Mouse (Mus musculus): ENCODE data around the gene Olfr145. TPM values are rescaled to one million over a fixed set of nuclear protein-coding genes. Genes with fewer than 3 reads are reported as not detected.

Olfr145 gene
- polyA plus RNA-seq (2012; rRNA removed), result not detected in 2 replicates

DNA sequence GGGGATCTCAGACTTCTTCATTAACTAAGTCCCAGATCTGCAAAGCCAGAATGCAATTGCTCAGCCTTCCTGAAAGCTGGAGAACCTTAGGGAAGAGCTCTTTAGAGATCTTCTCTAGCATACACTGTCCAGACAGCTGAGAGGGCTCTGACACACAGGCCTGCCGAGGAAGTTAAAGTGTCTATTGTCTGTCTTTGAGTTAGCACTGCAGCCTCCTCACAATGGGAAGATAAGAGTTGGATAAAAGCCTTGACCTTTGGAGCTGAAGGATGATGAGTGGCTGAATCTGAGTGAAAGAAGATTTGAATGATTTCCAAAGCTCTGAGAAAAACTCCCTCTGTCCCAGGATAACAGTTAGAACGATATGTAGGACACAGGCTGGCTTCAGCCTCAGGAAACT is at the start of gene Olfr145:
Gene Olfr145 (plus strand): TSS at position 64 of the 400 bp plus-strand sequence.
- no peak for DNase-seq (ENCODE audit: low spot score)

DNA sequence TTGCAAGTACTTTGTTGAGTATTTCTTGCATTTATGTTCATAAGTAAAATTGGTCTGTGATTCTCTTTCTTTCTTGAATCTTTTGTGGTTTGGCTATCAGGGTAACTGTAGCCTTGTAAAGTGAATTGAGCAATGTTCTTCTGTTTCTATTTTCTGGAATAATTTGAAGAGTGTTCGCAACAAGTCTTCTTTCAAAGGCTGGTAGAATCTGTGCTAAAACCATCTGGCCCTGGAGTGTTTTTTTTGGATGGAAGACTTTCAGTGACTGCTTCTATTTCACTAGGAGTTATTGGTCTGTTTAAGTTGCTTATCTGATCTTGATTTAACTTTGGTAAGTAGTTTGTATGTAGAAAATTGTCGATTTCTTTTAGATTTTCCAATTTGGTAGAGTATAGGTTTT is 47.3 kb upstream of the Olfr145 start:
- no peak for DNase-seq (ENCODE audit: low spot score)

DNA sequence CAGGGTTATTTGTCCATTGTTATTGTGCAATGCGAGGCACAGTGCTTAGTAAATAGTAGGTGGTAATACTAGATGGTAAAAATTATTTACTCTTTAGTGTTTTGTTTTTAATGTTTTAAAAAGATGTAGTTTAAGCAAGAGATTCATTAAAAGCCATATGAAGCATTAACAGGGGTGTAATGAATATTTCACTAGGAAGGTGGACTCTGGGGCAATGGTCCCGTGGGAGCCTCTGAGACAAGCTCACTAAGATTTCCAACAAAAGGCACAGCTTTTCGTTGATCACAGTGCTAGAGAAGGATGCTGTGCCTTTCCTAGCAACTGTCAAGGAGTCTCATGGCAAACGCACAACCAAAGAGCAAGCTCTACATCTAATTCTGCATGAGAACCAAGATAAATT is 42.6 kb upstream of the Olfr145 start, which contains the start of gene Olfr877:
Gene Olfr877 (plus strand): TSS at position 301 of the 400 bp plus-strand sequence.
- DNase-seq (ENCODE audit: low spot score), result no peak

DNA sequence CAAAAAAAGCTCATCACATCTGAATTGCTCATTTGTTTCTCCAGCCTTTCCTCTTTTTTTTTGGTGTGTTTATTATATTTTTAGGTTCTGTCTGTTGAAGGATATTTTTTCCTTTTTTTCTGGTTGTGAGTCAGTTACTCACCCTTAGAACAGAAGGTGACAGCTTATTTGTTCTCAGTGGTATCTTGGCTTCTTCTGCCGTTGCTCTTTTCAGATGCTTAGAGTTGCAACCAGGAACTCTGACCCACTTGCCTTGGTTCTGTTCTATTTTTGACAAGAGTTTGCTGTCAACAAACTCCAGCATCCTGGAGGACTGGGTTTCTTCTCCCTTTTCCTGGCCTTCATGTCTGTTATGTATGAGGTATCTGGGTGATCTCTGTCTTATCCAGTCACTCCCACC is 33.2 kb upstream of the Olfr145 start:
- DNase-seq (ENCODE audit: low spot score), result no peak

- DNase-seq (ENCODE audit: low spot score), result no peak
Measured at GRCm38 (mm10) chr9:37870246-37870645, 26.3 kb upstream of the Olfr145 start.

DNA sequence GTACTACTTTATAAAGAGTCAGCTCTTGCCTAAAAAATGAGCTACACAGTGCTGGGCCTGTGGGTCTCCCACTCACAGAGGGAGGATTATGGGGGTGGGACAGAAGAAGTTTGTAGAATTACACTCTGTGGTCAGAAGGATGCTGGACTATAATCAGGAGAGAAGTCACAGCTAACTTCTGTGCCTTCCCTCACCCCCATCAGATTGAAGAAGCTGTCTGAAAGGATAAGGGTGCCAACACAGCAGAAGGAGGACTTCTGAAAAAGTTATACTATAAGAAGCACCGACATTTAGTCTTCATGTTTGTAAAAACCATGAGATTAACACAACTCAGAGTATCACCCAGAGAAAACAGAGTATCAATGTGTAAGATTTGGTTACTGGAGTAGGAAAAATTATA is 25.4 kb upstream of the Olfr145 start:
- DNase-seq (ENCODE audit: low spot score), result no peak

- DNase-seq (ENCODE audit: low spot score), result no peak
Measured at GRCm38 (mm10) chr9:37871536-37871935, 25.0 kb upstream of the Olfr145 start.

GRCm38 (mm10) chr9:37890960-37891359 is 5.6 kb upstream of the Olfr145 start:
- DNase-seq (ENCODE audit: low spot score), result no peak

GRCm38 (mm10) chr9:37905555-37905954 is 9.0 kb downstream of the Olfr145 start:
- no peak for DNase-seq (ENCODE audit: low spot score)

- DNase-seq (ENCODE audit: low spot score), result no peak
Measured at GRCm38 (mm10) chr9:37917540-37917939, 21.0 kb downstream of the Olfr145 start, which contains the start of gene Olfr878. Gene Olfr878, plus strand, starts transcription at chr9:37917840.

DNA sequence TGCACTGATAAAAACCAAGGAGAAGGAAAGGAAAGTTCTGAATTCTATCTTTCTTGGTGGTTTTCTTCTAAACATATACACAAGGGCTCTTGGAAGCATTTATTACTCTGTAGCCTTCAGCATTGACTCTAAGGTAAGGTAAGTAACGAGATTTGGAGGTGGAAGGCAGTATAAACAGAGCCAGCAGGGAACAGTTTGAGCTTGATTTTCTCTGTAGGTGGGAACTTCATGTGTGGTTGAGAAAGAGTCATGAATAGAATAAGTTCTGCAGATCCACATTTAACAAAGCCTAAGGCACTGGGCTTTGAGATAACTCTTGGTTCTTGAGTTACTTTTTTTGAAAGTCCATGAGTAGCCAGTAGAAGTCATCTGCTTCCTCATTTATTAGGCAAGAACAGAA is 21.5 kb downstream of the Olfr145 start:
- no peak for DNase-seq (ENCODE audit: low spot score)

DNA sequence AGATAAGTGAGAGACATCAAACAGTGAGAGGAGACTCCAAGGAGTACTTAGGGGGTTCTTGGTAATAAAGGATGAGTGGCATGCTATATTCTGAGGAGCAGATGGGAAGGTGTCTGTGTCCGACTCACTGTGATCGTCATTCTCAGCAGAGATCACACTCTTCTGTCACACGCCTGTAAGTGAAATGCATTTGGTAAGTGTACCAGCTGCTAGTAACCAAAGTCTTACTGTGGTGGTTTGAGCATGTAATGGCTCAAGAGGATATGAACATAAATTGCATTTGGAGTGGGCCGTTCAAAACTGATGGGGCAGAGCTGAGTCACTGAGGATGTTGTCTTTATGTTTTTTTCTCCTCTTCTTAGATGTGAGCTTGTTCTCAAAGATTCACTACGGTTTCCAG is 27.7 kb downstream of the Olfr145 start:
- no peak for DNase-seq (ENCODE audit: low spot score)

DNA sequence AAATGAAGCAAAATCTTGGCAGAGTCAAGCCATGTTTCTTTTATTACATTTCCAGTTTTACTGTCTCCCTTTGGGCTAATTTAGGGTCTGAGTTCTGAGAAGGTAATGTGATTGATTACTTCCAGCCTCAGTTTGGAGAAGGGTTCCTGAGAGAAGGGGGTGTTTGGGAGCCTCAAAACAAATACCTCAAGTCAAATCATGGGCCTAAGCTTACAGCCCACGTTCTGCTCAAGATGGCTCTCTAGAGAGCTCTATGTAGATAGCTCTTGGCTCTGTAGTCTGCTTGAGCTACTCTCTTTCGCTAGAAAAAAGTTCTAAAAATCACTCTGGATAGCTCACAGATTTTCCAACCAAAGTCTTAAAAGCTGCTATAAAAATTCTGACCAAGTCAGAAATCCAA is 28.9 kb downstream of the Olfr145 start:
- DNase-seq (ENCODE audit: low spot score), result no peak

DNA sequence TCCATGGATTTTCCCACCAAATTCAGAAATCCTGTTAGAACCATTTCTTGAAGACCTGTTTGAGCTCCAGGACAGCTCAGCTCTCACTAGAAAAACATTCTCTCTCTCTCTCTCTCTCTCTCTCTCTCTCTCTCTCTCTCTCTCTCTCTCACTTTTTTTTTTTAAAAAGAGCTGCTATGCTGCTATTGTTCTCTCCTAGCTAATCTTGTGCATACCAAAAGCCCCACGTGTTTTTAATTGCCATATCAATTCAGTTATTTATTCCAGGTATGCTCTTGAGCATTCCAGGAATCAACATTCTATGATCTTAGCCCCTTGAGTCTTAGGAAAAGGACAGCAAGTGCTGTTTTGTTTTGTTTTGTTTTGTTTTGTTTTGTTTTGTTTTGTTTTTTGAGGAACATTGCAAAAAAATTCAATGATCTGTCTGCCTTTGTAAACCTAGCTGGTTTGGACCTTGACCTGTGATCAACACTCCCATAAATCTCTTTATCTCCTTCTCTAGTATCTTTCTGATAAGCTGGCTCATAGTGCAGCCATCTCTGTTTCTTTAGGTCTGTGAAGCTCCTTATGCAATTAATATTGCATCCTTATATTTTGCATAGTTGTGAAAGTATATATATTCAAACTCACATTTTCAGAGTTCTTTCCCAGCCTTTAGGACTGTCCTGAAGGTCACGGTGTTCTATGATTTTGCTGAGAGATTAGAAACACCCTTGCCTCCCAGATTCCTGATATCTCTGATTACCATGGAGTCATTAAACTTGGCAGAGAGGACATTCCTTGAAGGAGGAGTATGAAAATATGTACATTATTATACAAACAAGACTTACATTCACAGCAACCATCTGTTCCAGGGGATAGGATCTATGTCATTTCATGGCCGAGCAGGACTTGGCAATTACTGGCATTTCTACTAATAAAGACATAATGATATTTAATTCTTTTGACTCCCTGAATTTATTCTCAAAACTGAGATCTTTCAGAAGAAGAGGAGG is 29.8 kb downstream of the Olfr145 start:
- DNase-seq (ENCODE audit: low spot score), result no peak

- DNase-seq (ENCODE audit: low spot score), result no peak
Measured at GRCm38 (mm10) chr9:37932519-37932918, 36.0 kb downstream of the Olfr145 start.

DNA sequence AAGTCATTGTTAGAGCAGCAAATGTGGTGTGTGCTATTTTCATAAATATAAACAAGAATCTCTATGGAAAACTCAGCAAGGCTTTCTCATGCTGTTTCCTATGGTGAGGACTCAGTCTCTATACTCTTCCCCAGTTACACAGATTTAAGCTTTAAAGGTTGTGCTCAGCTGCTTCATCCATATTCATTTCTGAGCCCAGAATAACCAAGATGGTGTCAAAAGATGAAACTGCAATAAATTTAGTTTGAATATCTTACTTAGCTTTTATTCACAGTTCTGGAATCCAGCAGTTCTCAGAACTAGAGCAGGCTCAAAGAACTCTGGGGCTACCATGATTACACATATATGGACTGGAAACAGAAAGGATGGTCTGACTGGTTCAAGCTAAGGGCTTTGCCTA is 37.6 kb downstream of the Olfr145 start:
- DNase-seq (ENCODE audit: low spot score), result no peak

DNA sequence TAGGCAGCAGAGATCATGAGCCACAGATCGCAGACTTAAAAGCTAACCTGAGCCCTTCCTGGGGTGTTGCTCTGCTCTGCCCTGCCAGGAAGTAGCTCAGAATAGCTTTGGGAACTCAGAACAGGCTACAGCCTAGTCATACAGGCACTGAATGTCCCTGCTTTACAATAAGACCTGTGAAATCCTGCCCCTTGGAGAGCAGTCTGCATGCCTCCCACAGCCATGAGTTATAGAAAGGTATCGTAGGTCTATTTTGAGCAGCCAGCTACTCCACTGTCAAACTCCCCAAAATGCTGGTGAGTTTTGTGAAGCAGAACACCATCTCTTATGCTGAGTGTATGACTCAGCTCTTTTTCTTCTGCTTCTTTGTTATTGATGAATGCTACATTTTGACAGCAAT is 44.6 kb downstream of the Olfr145 start:
- no peak for DNase-seq (ENCODE audit: low spot score)

Other genes with a start within 250 kb of the Olfr145 start
- gene Tbrg1, start 239.4 kb upstream of the Olfr145 start, polyA plus RNA-seq (2012; rRNA removed), result 77.0 and 83.6 TPM in 2 replicates
- gene Panx3, start 227.5 kb upstream of the Olfr145 start, polyA plus RNA-seq (2012; rRNA removed), result not detected in 2 replicates
- not detected in 2 replicates for gene Olfr160, start 180.5 kb upstream of the Olfr145 start, polyA plus RNA-seq (2012; rRNA removed)
- gene Olfr874, start 151.6 kb upstream of the Olfr145 start, polyA plus RNA-seq (2012; rRNA removed), result not detected in 2 replicates
- not detected in 2 replicates for gene Olfr875, start 124.9 kb upstream of the Olfr145 start, polyA plus RNA-seq (2012; rRNA removed)
- not detected in 2 replicates for gene Olfr876, start 93.7 kb upstream of the Olfr145 start, polyA plus RNA-seq (2012; rRNA removed)
- gene Olfr877, start 42.5 kb upstream of the Olfr145 start, polyA plus RNA-seq (2012; rRNA removed), result not detected in 2 replicates
- not detected in 2 replicates for gene Olfr878, start 21.1 kb downstream of the Olfr145 start, polyA plus RNA-seq (2012; rRNA removed)
- gene Olfr881, start 95.1 kb downstream of the Olfr145 start, polyA plus RNA-seq (2012; rRNA removed), result not detected in 2 replicates
- not detected in 2 replicates for gene Olfr883, start 129.1 kb downstream of the Olfr145 start, polyA plus RNA-seq (2012; rRNA removed)
- not detected in 2 replicates for gene Olfr884, start 149.8 kb downstream of the Olfr145 start, polyA plus RNA-seq (2012; rRNA removed)
- not detected in 2 replicates for gene Olfr885, start 164.6 kb downstream of the Olfr145 start, polyA plus RNA-seq (2012; rRNA removed)
- not detected in 2 replicates for gene Olfr887, start 187.3 kb downstream of the Olfr145 start, polyA plus RNA-seq (2012; rRNA removed)
- gene Olfr888, start 211.4 kb downstream of the Olfr145 start, polyA plus RNA-seq (2012; rRNA removed), result not detected in 2 replicates
- gene Olfr889, start 218.5 kb downstream of the Olfr145 start, polyA plus RNA-seq (2012; rRNA removed), result not detected in 2 replicates
- not detected in 2 replicates for gene Olfr890, start 245.8 kb downstream of the Olfr145 start, polyA plus RNA-seq (2012; rRNA removed)

Measured in urinary bladder, adult 2 months (tissue).